Mouse (Mus musculus) midbrain, embryonic 14.5 days (tissue): ENCODE results near the gene Dmrta2. TPM values are rescaled to one million over a fixed set of nuclear protein-coding genes. Genes with fewer than 3 reads are reported as not detected.

Experiments
- ATAC-seq: fragments of 200-750 bp; cut with Nextera tagmentation; 2 replicates; pipeline ENCODE4 v1.8.0; 2017; ENCODE audit warnings: moderate number of reproducible peaks, moderate library complexity; ENCODE audit not compliant: low FRiP score, low TSS enrichment
- DNase-seq: peaks from one replicate; pipeline ENCODE4 v3.0.0-alpha.2; 2015
- H3K27ac ChIP-seq: fragments of 300-500 bp; sonication (generic); replicated peaks from 2 replicates; pipeline ENCODE4 v1.5.1; 2014; ENCODE audit warnings: mild to moderate bottlenecking, low read depth, low read length, moderate library complexity
- H3K27me3 ChIP-seq: fragments of 300-500 bp; sonication (generic); 2 replicates; pipeline ENCODE4 v1.6.1; 2014; ENCODE audit warnings: low read length, control low read depth, mixed read lengths; ENCODE audit not compliant: control insufficient read depth, insufficient read depth
- H3K36me3 ChIP-seq: fragments of 300-500 bp; sonication (generic); 2 replicates; pipeline ENCODE4 v1.6.1; 2014; ENCODE audit warnings: low read length, control low read depth; ENCODE audit not compliant: control insufficient read depth, insufficient read depth
- H3K4me1 ChIP-seq: fragments of 300-500 bp; sonication (generic); 2 replicates; pipeline ENCODE4 v1.6.1; 2014; ENCODE audit warnings: mild to moderate bottlenecking, antibody characterized with exemption, low read length, control low read depth; ENCODE audit not compliant: control insufficient read depth, insufficient read depth
- H3K4me2 ChIP-seq: fragments of 300-500 bp; sonication (generic); 2 replicates; pipeline ENCODE4 v1.6.1; 2014; ENCODE audit warnings: mild to moderate bottlenecking, low read length, moderate library complexity
- H3K4me3 ChIP-seq: fragments of 300-500 bp; sonication (generic); replicated peaks from 2 replicates; pipeline ENCODE4 v1.5.1; 2014; ENCODE audit warnings: low read depth, low read length
- H3K9ac ChIP-seq: fragments of 300-500 bp; sonication (generic); replicated peaks from 2 replicates; pipeline ENCODE4 v1.6.1; 2014; ENCODE audit warnings: mild to moderate bottlenecking, low read length, moderate library complexity
- H3K9me3 ChIP-seq: fragments of 300-500 bp; sonication (generic); 2 replicates; pipeline ENCODE4 v1.6.1; 2016; ENCODE audit warnings: low read length, control low read depth, mixed read lengths; ENCODE audit not compliant: control insufficient read depth
- WGBS: fragments of 180-500 bp; shearing (Covaris S2); extraction: QIAGEN DNeasy Blood & Tissue Kit; methylation state at CpG from one replicate; pipeline ENCODE4 v1.1.7; 2014; 5-methylcytosine and 5-hydroxymethylcytosine counted together
- polyA plus RNA-seq: library from polyadenylated mRNA; unstranded; fragments of >200 nt; fragmentation: Nextera tagmentation; extraction: Ambion mirVana; gene quantifications from 2 replicates; pipeline ENCODE4 v1.2.1, GENCODE M21; 2014

The Dmrta2 gene
- polyA plus RNA-seq, result 1.4 TPM in 2 replicates

- Histone ChIP-seq H3K9ac (peak within 1 kb of the TSS; percentile 29), H3K36me3 (no peaks in the 10 kb centered on the region), H3K27ac (peak within 1 kb of the TSS; percentile 52; the same call in 1 of the 2 replicates), H3K4me2 (peak within 1 kb of the TSS; percentile 60), H3K4me3 (peak within 1 kb of the TSS; percentile 35), H3K27me3 (peaks cover 100% of the 10 kb centered on the region), H3K4me1 (peaks cover 21% of the 10 kb centered on the region; the same call in 1 of the 2 replicates), H3K9me3 (peaks cover 4% of the 10 kb centered on the region; the same call in 1 of the 2 replicates)
- under 1% methylated on average over 64 of the region's 64 CpGs for WGBS
- ATAC-seq (peak; percentile 86), DNase-seq (peak; percentile 83)
Measured at GRCm38 (mm10) chr4:109977148-109978067, at the start of gene Dmrta2. Gene Dmrta2 (plus strand): TSS chr4:109978053.

GRCm38 (mm10) chr4:109929058-109929457 is 48.8 kb upstream of the Dmrta2 start:
- Histone ChIP-seq H3K36me3 (peaks cover 2% of the 10 kb centered on the region; the same call in 1 of the 2 replicates), H3K27ac (no peak overlapping the region), H3K9me3 (no peaks in the 10 kb centered on the region), H3K4me1 (no peaks in the 10 kb centered on the region), H3K9ac (no peak overlapping the region), H3K4me3 (no peak overlapping the region), H3K4me2 (no peak overlapping the region), H3K27me3 (no peaks in the 10 kb centered on the region)
- no peak for DNase-seq
- no peak for ATAC-seq
- 90% methylated on average over 1 of the region's 1 CpGs for WGBS

DNA sequence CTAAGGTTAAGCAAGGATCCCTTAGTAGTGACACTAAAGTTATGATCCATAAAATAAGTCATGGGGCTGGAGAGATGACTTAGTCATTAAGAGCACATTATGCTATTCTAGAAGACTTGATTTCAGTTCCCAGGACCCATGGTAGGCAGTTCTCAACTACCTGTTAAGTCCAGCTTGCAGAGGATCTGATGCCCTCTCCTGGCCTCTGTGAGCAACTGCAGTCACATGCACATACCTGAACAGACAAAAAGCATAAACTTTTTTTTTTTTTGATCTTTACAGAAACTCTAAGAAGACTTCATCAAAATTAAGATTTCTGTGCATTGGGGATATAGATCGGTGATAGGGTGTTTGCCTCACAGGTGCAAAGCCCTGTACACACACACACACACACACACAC is 47.4 kb upstream of the Dmrta2 start:
- Histone ChIP-seq H3K27me3 (no peaks in the 10 kb centered on the region), H3K9me3 (no peaks in the 10 kb centered on the region), H3K36me3 (peaks cover 4% of the 10 kb centered on the region; the same call in 1 of the 2 replicates), H3K9ac (no peak overlapping the region), H3K4me1 (no peaks in the 10 kb centered on the region), H3K4me2 (no peak overlapping the region), H3K27ac (no peak overlapping the region), H3K4me3 (no peak overlapping the region)
- WGBS, result 96% methylated on average over 1 of the region's 1 CpGs
- DNase-seq (no peak), ATAC-seq (no peak)

- Histone ChIP-seq H3K27me3 (no peaks in the 10 kb centered on the region), H3K4me3 (no peak overlapping the region), H3K27ac (no peak overlapping the region), H3K9ac (no peak overlapping the region), H3K4me2 (no peak overlapping the region), H3K36me3 (peaks cover 5% of the 10 kb centered on the region; the same call in 1 of the 2 replicates), H3K4me1 (no peaks in the 10 kb centered on the region), H3K9me3 (no peaks in the 10 kb centered on the region)
- ATAC-seq, result no peak
- WGBS, result 93% methylated on average over 1 of the region's 1 CpGs
- DNase-seq, result no peak
Measured at GRCm38 (mm10) chr4:109930935-109931334, 46.9 kb upstream of the Dmrta2 start.

DNA sequence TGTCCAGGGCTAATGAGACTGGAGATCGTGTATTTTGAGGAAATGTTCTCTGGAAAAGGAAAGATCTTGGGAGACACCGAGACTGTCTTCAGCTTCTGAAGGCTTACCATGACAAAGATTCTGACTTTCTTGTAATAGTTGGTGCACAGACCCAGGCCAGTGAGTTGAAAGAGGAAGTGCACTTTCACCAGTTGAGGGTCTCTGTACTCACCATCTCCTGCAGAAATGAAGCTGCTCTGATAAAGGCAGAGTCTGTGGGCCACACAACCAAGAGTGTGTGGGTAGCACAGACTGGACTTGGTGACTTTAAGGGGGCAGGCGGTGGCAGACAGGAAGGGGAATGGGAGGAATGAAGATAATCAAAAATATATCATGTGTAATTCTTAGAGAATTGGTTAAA is 41.3 kb upstream of the Dmrta2 start:
- Histone ChIP-seq H3K27ac (no peak overlapping the region), H3K9ac (no peak overlapping the region), H3K4me3 (no peak overlapping the region), H3K27me3 (no peaks in the 10 kb centered on the region), H3K9me3 (no peaks in the 10 kb centered on the region), H3K4me2 (no peak overlapping the region), H3K36me3 (peaks cover 3% of the 10 kb centered on the region; the same call in 1 of the 2 replicates), H3K4me1 (no peaks in the 10 kb centered on the region)
- no peak for ATAC-seq
- no peak for DNase-seq
- 94% methylated on average over 3 of the region's 3 CpGs for WGBS

DNA sequence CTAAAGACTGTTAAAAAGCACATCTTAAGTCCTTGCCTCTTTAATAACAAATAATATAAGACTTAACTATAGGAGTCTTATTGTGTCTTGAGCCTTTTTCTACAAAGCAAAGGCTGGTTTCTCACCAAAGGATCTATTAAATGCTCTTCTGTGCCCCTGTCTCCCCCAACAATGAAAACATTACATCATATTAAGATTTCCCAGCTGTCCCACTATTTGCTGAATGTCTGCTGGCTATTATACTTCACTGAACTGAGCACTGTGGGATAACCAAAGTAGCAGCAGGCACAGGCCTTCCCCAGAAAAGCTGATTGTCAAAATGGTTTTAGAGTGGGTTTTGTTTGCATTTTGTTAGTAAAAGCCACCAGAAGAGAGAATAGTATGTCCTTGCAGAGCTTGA is 38.6 kb upstream of the Dmrta2 start:
- Histone ChIP-seq H3K36me3 (peaks cover 3% of the 10 kb centered on the region; the same call in 1 of the 2 replicates), H3K9ac (no peak overlapping the region), H3K27ac (no peak overlapping the region), H3K9me3 (no peaks in the 10 kb centered on the region), H3K27me3 (no peaks in the 10 kb centered on the region), H3K4me3 (no peak overlapping the region), H3K4me2 (no peak overlapping the region), H3K4me1 (no peaks in the 10 kb centered on the region)
- ATAC-seq, result no peak
- no peak for DNase-seq

DNA sequence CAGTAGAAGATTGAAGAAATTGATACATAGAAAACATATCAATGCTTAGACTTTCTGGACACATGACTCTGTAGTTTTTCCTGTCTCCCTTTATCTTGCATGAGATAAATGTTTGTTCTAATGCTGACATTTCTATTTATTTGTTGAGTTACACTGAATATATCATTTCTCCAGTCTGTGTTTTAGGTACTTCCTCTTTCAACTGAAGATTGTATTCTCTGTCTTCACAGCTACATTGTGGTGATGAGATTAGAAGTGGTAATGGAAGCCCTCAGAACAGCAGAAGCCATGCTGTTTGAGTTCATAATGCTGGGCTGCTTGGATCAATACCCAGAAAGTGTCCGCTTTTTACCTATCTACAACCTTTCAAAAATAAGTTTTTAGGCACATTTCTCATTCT is 32.3 kb upstream of the Dmrta2 start:
- H3K9me3 ChIP-seq, result no peaks in the 10 kb centered on the region
- H3K9ac ChIP-seq, result no peak overlapping the region
- H3K4me1 ChIP-seq, result no peaks in the 10 kb centered on the region
- H3K27ac ChIP-seq, result no peak overlapping the region
- ATAC-seq (no peak), DNase-seq (no peak)
- WGBS, result 93% methylated on average over 1 of the region's 1 CpGs
- no peaks in the 10 kb centered on the region for H3K36me3 ChIP-seq
- H3K4me2 ChIP-seq, result no peak overlapping the region
- H3K4me3 ChIP-seq, result no peak overlapping the region
- no peaks in the 10 kb centered on the region for H3K27me3 ChIP-seq

DNA sequence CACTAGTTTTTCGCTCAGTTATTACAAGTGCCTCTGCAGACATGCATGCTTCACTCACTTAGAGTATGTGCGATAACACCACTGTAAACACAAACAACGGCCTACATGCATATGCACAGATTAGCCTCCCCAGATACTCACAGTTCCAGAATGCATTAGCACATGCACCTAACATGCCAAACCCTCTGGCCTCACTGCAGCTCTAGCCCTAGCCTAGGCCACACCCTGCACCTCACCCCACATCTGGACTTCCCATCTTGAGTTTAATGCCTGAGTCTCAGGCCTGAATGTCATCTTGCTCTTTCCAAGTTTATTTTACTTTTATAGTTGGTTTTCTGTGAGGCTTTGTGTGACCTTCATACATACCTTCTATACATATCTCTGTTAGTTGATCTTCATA is 28.5 kb upstream of the Dmrta2 start:
- Histone ChIP-seq H3K4me2 (no peak overlapping the region), H3K27ac (no peak overlapping the region), H3K9me3 (no peaks in the 10 kb centered on the region), H3K4me1 (no peaks in the 10 kb centered on the region), H3K27me3 (no peaks in the 10 kb centered on the region), H3K4me3 (no peak overlapping the region), H3K36me3 (no peaks in the 10 kb centered on the region), H3K9ac (no peak overlapping the region)
- DNase-seq (no peak), ATAC-seq (no peak)
- 95% methylated on average over 3 of the region's 3 CpGs for WGBS

- Histone ChIP-seq H3K36me3 (no peaks in the 10 kb centered on the region), H3K4me2 (no peak overlapping the region), H3K4me1 (no peaks in the 10 kb centered on the region), H3K27ac (no peak overlapping the region), H3K9ac (no peak overlapping the region), H3K4me3 (no peak overlapping the region), H3K9me3 (no peaks in the 10 kb centered on the region), H3K27me3 (no peaks in the 10 kb centered on the region)
- WGBS, result 88% methylated on average over 1 of the region's 1 CpGs
- ATAC-seq, result no peak
- DNase-seq, result no peak
Measured at GRCm38 (mm10) chr4:109953509-109953908, 24.3 kb upstream of the Dmrta2 start.
